ENCODE assay signal across 11 mouse cellular contexts in genomic region chr11:72569051-72569450, GRCm38 (mm10). TPM values are rescaled to one million over a fixed set of nuclear protein-coding genes. Genes with fewer than 3 reads are reported as not detected.
A peak's percentile ranks its signal among the peaks of the same experiment; 100 is the strongest.
DNase-seq lines count a peak whose midpoint lies in the region; ATAC-seq and TF ChIP-seq lines count a peak whose summit lies in the region.
"Had no signal": no experiment of that assay in that cellular context is flagged by ENCODE, and none has a peak within 500 bp of the region (broad histone marks: within the 10 kb centered on the region; RNA-seq: fewer than 3 reads in every experiment).

No protein-coding gene starts in this region.

- H3K4me1 ChIP-seq in kidney, adult 2 months (ENCODE audit: control insufficient read depth, insufficient read depth, low read length), result peaks cover 2% of the 10 kb centered on the region; the same call in 1 of the 2 replicates
- no peaks in the 10 kb centered on the region for H3K4me1 ChIP-seq in forebrain, embryonic 13.5 days
- H3K4me1 ChIP-seq: embryonic facial prominence, embryonic 15.5 days had no signal

- H3K9me3 ChIP-seq in forebrain, embryonic 13.5 days (replicated peaks), result no peaks in the 10 kb centered on the region
- H3K9me3 ChIP-seq: embryonic facial prominence, embryonic 15.5 days; hindbrain, embryonic 10.5 days; liver, embryonic 15.5 days had no signal

- H3K27me3 ChIP-seq in kidney, adult 2 months (replicated peaks; ENCODE audit: control insufficient read depth, insufficient read depth, low read length), result no peaks in the 10 kb centered on the region
- H3K27me3 ChIP-seq in forebrain, embryonic 13.5 days, result peaks cover 3% of the 10 kb centered on the region; the same call in 1 of the 2 replicates
- H3K27me3 ChIP-seq: embryonic facial prominence, embryonic 15.5 days had no signal

- H3K4me2 ChIP-seq in forebrain, embryonic 13.5 days, result no peak overlapping the region
- H3K4me2 ChIP-seq: embryonic facial prominence, embryonic 15.5 days; liver, embryonic 15.5 days had no signal

- TF ChIP-seq CTCF in kidney, adult 2 months (conservative IDR thresholded peaks at IDR 0.05; ENCODE audit: insufficient read depth, insufficient read length, low read depth, low read length), result no peak

- ATAC-seq in forebrain, embryonic 13.5 days, result no peak

- no peak overlapping the region for H3K27ac ChIP-seq in kidney, adult 2 months (ENCODE audit: insufficient read depth, low read depth, low read length)
- H3K27ac ChIP-seq in forebrain, embryonic 13.5 days, result no peak overlapping the region
- H3K27ac ChIP-seq: embryonic facial prominence, embryonic 15.5 days; hindbrain, embryonic 10.5 days; liver, embryonic 15.5 days had no signal

- DNase-seq in kidney, postnatal 14 days, result peak; percentile 30
- DNase-seq in kidney, adult 2 months, result no peak
- DNase-seq in B cell, adult 2 months, result peak; percentile 37 to 47
- DNase-seq in R1 (ENCODE audit: low read depth, low spot score), result peak; percentile 91
- peak; percentile 44 to 54 for DNase-seq in lung, postnatal 4 days
- no peak for DNase-seq in right cerebral cortex, postnatal 25 days
- DNase-seq: gastrocnemius, postnatal 25 days had no signal

- H3K36me3 ChIP-seq in kidney, adult 2 months (ENCODE audit: control insufficient read depth, insufficient read depth, low read length), result no peaks in the 10 kb centered on the region
- no peaks in the 10 kb centered on the region for H3K36me3 ChIP-seq in forebrain, embryonic 13.5 days (ENCODE audit: poor library complexity, severe bottlenecking)
- H3K36me3 ChIP-seq: embryonic facial prominence, embryonic 15.5 days; hindbrain, embryonic 10.5 days; liver, embryonic 15.5 days had no signal

- H3K9ac ChIP-seq in forebrain, embryonic 13.5 days, result no peak overlapping the region
- H3K9ac ChIP-seq: embryonic facial prominence, embryonic 15.5 days; liver, embryonic 15.5 days had no signal

- WGBS in kidney, adult 2 months, result 66% methylated on average over 8 of the region's 8 CpGs
- WGBS in forebrain, embryonic 13.5 days, result 71% methylated on average over 8 of the region's 8 CpGs

- TF ChIP-seq POLR2A in kidney, adult 2 months (IDR thresholded peaks at IDR 0.05; ENCODE audit: low read depth, low read length), result no peak

- no peak overlapping the region for H3K4me3 ChIP-seq in kidney, adult 2 months (ENCODE audit: insufficient read depth, low read depth, low read length)
- H3K4me3 ChIP-seq in forebrain, embryonic 13.5 days, result no peak overlapping the region
- H3K4me3 ChIP-seq: embryonic facial prominence, embryonic 15.5 days; hindbrain, embryonic 10.5 days; liver, embryonic 15.5 days had no signal

RNA-seq across cellular contexts. Expression of gene Spns3, which starts 18.7 kb away (rescaled TPM):
- 8.9 and 9.4 TPM in 2 replicates for polyA plus RNA-seq in kidney, adult 2 months (2012; rRNA removed)
- polyA plus RNA-seq in forebrain, embryonic 13.5 days (2015; fragmentation: Nextera tagmentation; extraction: Ambion mirVana), result 0.14 TPM in 1 of 2 replicates, not detected in the other

RNA-seq across cellular contexts. Expression of gene Ube2g1, which starts 38.0 kb away (rescaled TPM):
- polyA plus RNA-seq in kidney, adult 2 months (2012; rRNA removed), result 8.4 and 8.9 TPM in 2 replicates
- polyA plus RNA-seq in forebrain, embryonic 13.5 days (2015; fragmentation: Nextera tagmentation; extraction: Ambion mirVana), result 100 and 104 TPM in 2 replicates

Comparison
In these comparisons a context has a peak if more than half of its experiments do, and no peak if none do; other contexts are left out.
1. DNase-seq: peak in kidney, postnatal 14 days (single experiment), B cell, adult 2 months (2 of 2), R1 (single experiment) and lung, postnatal 4 days (2 of 2); none in kidney, adult 2 months (single experiment) and right cerebral cortex, postnatal 25 days (single experiment).
2. RNA of gene Ube2g1, which starts 38.0 kb away (polyA plus RNA-seq): 100 to 104 TPM in forebrain, embryonic 13.5 days; 8.4 to 8.9 TPM in kidney, adult 2 months; every median in the first group is over 10 times any median in the second.